Mouse (Mus musculus): ENCODE results near the gene Fam78a.

DNA sequence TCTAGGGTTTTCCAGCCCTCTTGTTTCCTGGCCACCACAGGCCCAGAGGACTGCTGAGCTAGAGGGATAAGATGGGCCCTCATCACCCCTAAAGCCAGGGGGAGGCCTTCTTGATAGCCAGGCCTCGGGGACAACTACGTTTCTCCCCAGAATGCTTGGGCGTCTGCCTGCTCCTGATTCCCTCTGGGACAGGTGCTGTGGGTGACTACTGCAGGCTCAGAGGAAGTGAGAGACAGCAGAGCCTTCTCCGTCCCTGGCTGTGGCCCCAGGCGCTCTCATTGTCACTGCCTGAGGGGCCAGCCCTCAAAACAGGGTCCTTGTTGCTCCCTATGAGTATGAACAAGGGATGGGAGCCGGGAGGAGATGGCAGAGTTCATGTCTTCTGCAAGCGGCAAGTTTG is 21.3 kb upstream of the Fam78a start:
- TF ChIP-seq CTCF (IDR thresholded peaks at IDR 0.05; ENCODE audit: control insufficient read depth, insufficient read depth, low read length), result no peak
- TF ChIP-seq POLR2A (IDR thresholded peaks at IDR 0.05; ENCODE audit: borderline replicate concordance, control insufficient read depth, low read depth, low read length), result no peak
